Mouse (Mus musculus) CH12.LX (cell line): Measurements from ENCODE around the gene Tmem88b. TPM values are rescaled to one million over a fixed set of nuclear protein-coding genes. Genes with fewer than 3 reads are reported as not detected.

Experiments
- DNase-seq: peaks from one replicate; pipeline ENCODE4 v3.0.0-alpha.2; 2013; ENCODE audit errors: extremely low read depth
- H3K27ac ChIP-seq: 2 replicates; pipeline ENCODE4 v1.5.1; 2012; ENCODE audit warnings: low read depth, mild to moderate bottlenecking, control low read depth, moderate library complexity; ENCODE audit not compliant: insufficient read depth
- H3K27me3 ChIP-seq: replicated peaks from 2 replicates; pipeline ENCODE3; 2012; ENCODE audit warnings: inconsistent platforms
- H3K36me3 ChIP-seq, 2 experiments: replicated peaks in 1 of 2; 2 replicates each; pipeline versions ENCODE3 to v1.6.1; 2012; ENCODE audit warnings: inconsistent platforms in 1 of 2, low read length in 1 of 2, mild to moderate bottlenecking in 1 of 2, mixed read lengths in 1 of 2, moderate library complexity in 1 of 2; ENCODE audit not compliant: control insufficient read depth in 1 of 2, insufficient read depth in 1 of 2
- H3K4me1 ChIP-seq, 2 experiments: 2 replicates each; pipeline ENCODE4 v1.6.1; 2012; ENCODE audit warnings: inconsistent platforms in 1 of 2, moderate library complexity in 1 of 2; ENCODE audit not compliant: insufficient read depth in 2 of 2, control insufficient read depth in 1 of 2
- H3K4me2 ChIP-seq: 2 replicates; pipeline ENCODE4 v1.6.1; 2012; ENCODE audit warnings: low read depth, mild to moderate bottlenecking, control low read depth; ENCODE audit not compliant: poor library complexity, insufficient read depth, severe bottlenecking
- H3K4me3 ChIP-seq, 3 experiments: fragments of 150-350 bp in 1 of 3; sonication (generic) in 1 of 3; replicated peaks in 1 of 3; 2 replicates each; pipeline versions ENCODE3 to v1.5.1; 2011 to 2012; ENCODE audit warnings: low read depth in 2 of 3, low read length in 2 of 3, mild to moderate bottlenecking in 2 of 3, moderate library complexity in 2 of 3, control low read depth in 1 of 3, improper control_type of control experiment in 1 of 3, inconsistent platforms in 1 of 3, mixed read lengths in 1 of 3; ENCODE audit not compliant: poor library complexity in 1 of 3
- H3K79me2 ChIP-seq: replicated peaks from 2 replicates; pipeline ENCODE4 v1.6.1; 2012; ENCODE audit warnings: mild to moderate bottlenecking, moderate library complexity; ENCODE audit not compliant: control insufficient read depth, poor library complexity, insufficient read depth, severe bottlenecking; ENCODE audit errors: extremely low read depth
- H3K9ac ChIP-seq: 2 replicates; pipeline ENCODE4 v1.6.1; 2012; ENCODE audit warnings: low read depth, mild to moderate bottlenecking, control low read depth, moderate library complexity; ENCODE audit not compliant: insufficient read depth
- H3K9me3 ChIP-seq: replicated peaks from 2 replicates; pipeline ENCODE3; 2012; ENCODE audit warnings: low read length, inconsistent platforms, mixed read lengths
- BHLHE40 ChIP-seq: IDR thresholded peaks from 2 replicates; pipeline ENCODE4 v1.6.1; 2011; ENCODE audit warnings: mild to moderate bottlenecking, low read depth, low read length, improper control_type of control experiment
- CHD1 ChIP-seq: IDR thresholded peaks from 2 replicates; pipeline ENCODE4 v1.6.1; 2012; ENCODE audit warnings: low read depth, low read length, improper control_type of control experiment, inconsistent platforms
- CHD2 ChIP-seq: IDR thresholded peaks from 2 replicates; pipeline ENCODE4 v1.6.1; 2011; ENCODE audit warnings: low read length, improper control_type of control experiment
- CTCF ChIP-seq, 2 experiments: IDR thresholded peaks in 1 of 2; conservative IDR thresholded peaks in 1 of 2; 2 replicates each; pipeline ENCODE4 v1.5.1; 2011 to 2012; ENCODE audit warnings: low read depth in 2 of 2, low read length in 2 of 2, improper control_type of control experiment in 1 of 2, inconsistent platforms in 1 of 2, mild to moderate bottlenecking in 1 of 2, moderate library complexity in 1 of 2
- E2F4 ChIP-seq: IDR thresholded peaks from 2 replicates; pipeline ENCODE4 v1.6.1; 2011; ENCODE audit warnings: low read depth, low read length, improper control_type of control experiment; ENCODE audit not compliant: insufficient replicate concordance
- ELF1 ChIP-seq: IDR thresholded peaks from 2 replicates; pipeline ENCODE4 v1.6.1; 2014; ENCODE audit warnings: low read depth, mild to moderate bottlenecking, inconsistent platforms, low read length, improper control_type of control experiment
- EP300 ChIP-seq: IDR thresholded peaks from 2 replicates; pipeline ENCODE4 v1.6.1; 2011; ENCODE audit warnings: low read length, improper control_type of control experiment
- ETS1 ChIP-seq: conservative IDR thresholded peaks from 2 replicates; pipeline ENCODE4 v1.6.1; 2012; ENCODE audit warnings: low read depth, mild to moderate bottlenecking, inconsistent platforms, low read length, improper control_type of control experiment, moderate library complexity
- GABPA ChIP-seq: IDR thresholded peaks from 2 replicates; pipeline ENCODE4 v1.6.1; 2012; ENCODE audit warnings: low read depth, low read length, improper control_type of control experiment, inconsistent platforms; ENCODE audit not compliant: insufficient replicate concordance
- HCFC1 ChIP-seq: IDR thresholded peaks from 2 replicates; pipeline ENCODE4 v1.6.1; 2012; ENCODE audit warnings: low read depth, mild to moderate bottlenecking, inconsistent platforms, low read length, improper control_type of control experiment
- IRF4 ChIP-seq: IDR thresholded peaks from 2 replicates; pipeline ENCODE4 v1.6.1; 2014; ENCODE audit warnings: low read depth, mild to moderate bottlenecking, inconsistent platforms, low read length, improper control_type of control experiment
- JUN ChIP-seq: IDR thresholded peaks from 2 replicates; pipeline ENCODE4 v1.6.1; 2011; ENCODE audit warnings: low read depth, mild to moderate bottlenecking, low read length, improper control_type of control experiment, moderate library complexity; ENCODE audit not compliant: insufficient read depth
- JUND ChIP-seq: conservative IDR thresholded peaks from 2 replicates; pipeline ENCODE4 v1.6.1; 2011; ENCODE audit warnings: low read depth, low read length, improper control_type of control experiment
- KAT2A ChIP-seq: IDR thresholded peaks from 2 replicates; pipeline ENCODE4 v1.6.1; 2012; ENCODE audit warnings: low read length, improper control_type of control experiment, inconsistent platforms; ENCODE audit not compliant: insufficient replicate concordance
- MAFK ChIP-seq: IDR thresholded peaks from 2 replicates; pipeline ENCODE4 v1.6.1; 2011; ENCODE audit warnings: low read length, improper control_type of control experiment; ENCODE audit not compliant: insufficient replicate concordance
- MAX ChIP-seq: IDR thresholded peaks from 2 replicates; pipeline ENCODE4 v1.6.1; 2011; ENCODE audit warnings: low read length, improper control_type of control experiment
- MAZ ChIP-seq: IDR thresholded peaks from 2 replicates; pipeline ENCODE4 v1.6.1; 2012; ENCODE audit warnings: low read depth, mild to moderate bottlenecking, inconsistent platforms, low read length, improper control_type of control experiment, moderate library complexity
- MEF2A ChIP-seq: IDR thresholded peaks from 2 replicates; pipeline ENCODE4 v1.6.1; 2014; ENCODE audit warnings: low read depth, mild to moderate bottlenecking, inconsistent platforms, low read length, improper control_type of control experiment, borderline replicate concordance
- MXI1 ChIP-seq: IDR thresholded peaks from 2 replicates; pipeline ENCODE4 v1.6.1; 2011; ENCODE audit warnings: mild to moderate bottlenecking, low read depth, low read length, improper control_type of control experiment
- MYC ChIP-seq: IDR thresholded peaks from 2 replicates; pipeline ENCODE4 v1.6.1; 2011; ENCODE audit warnings: low read depth, mild to moderate bottlenecking, improper control_type of control experiment, low read length
- NELFE ChIP-seq: IDR thresholded peaks from 2 replicates; pipeline ENCODE4 v1.6.1; 2011; ENCODE audit warnings: low read depth, low read length, improper control_type of control experiment
- NRF1 ChIP-seq: IDR thresholded peaks from 2 replicates; pipeline ENCODE4 v1.6.1; 2014; ENCODE audit warnings: low read depth, mild to moderate bottlenecking, inconsistent platforms, low read length, improper control_type of control experiment, moderate library complexity
- PAX5 ChIP-seq: IDR thresholded peaks from 2 replicates; pipeline ENCODE4 v1.6.1; 2012; ENCODE audit warnings: low read length, inconsistent platforms, mixed read lengths
- POLR2A ChIP-seq: IDR thresholded peaks from 2 replicates; pipeline ENCODE4 v1.6.1; 2011; ENCODE audit warnings: low read depth, mild to moderate bottlenecking, improper control_type of control experiment, low read length
- POLR2AphosphoS2 ChIP-seq: IDR thresholded peaks from 2 replicates; pipeline ENCODE4 v1.6.1; 2011; ENCODE audit warnings: low read depth, low read length, improper control_type of control experiment
- RAD21 ChIP-seq: IDR thresholded peaks from 2 replicates; pipeline ENCODE4 v1.6.1; 2011; ENCODE audit warnings: low read depth, mild to moderate bottlenecking, low read length, improper control_type of control experiment, moderate library complexity
- RCOR1 ChIP-seq: conservative IDR thresholded peaks from 2 replicates; pipeline ENCODE4 v1.6.1; 2012; ENCODE audit warnings: low read depth, mild to moderate bottlenecking, inconsistent platforms, low read length, improper control_type of control experiment
- SIN3A ChIP-seq: IDR thresholded peaks from 2 replicates; pipeline ENCODE4 v1.6.1; 2012; ENCODE audit warnings: low read length, improper control_type of control experiment, inconsistent platforms
- SMC3 ChIP-seq: IDR thresholded peaks from 2 replicates; pipeline ENCODE4 v1.6.1; 2011; ENCODE audit warnings: low read depth, low read length, improper control_type of control experiment
- TBP ChIP-seq: conservative IDR thresholded peaks from 2 replicates; pipeline ENCODE4 v1.6.1; 2011; ENCODE audit warnings: low read depth, low read length, improper control_type of control experiment
- TCF12 ChIP-seq: IDR thresholded peaks from 2 replicates; pipeline ENCODE4 v1.6.1; 2014; ENCODE audit warnings: low read depth, mild to moderate bottlenecking, inconsistent platforms, low read length, improper control_type of control experiment
- UBTF ChIP-seq: IDR thresholded peaks from 2 replicates; pipeline ENCODE4 v1.6.1; 2012; ENCODE audit warnings: low read depth, mild to moderate bottlenecking, inconsistent platforms, low read length, improper control_type of control experiment, moderate library complexity
- USF1 ChIP-seq: IDR thresholded peaks from 2 replicates; pipeline ENCODE4 v1.6.1; 2014; ENCODE audit warnings: low read depth, mild to moderate bottlenecking, inconsistent platforms, low read length, improper control_type of control experiment
- USF2 ChIP-seq: conservative IDR thresholded peaks from 2 replicates; pipeline ENCODE4 v1.6.1; 2011; ENCODE audit warnings: low read depth, low read length, improper control_type of control experiment
- ZC3H11A ChIP-seq: IDR thresholded peaks from 2 replicates; pipeline ENCODE4 v1.6.1; 2012; ENCODE audit warnings: low read depth, mild to moderate bottlenecking, inconsistent platforms, low read length, improper control_type of control experiment
- ZKSCAN1 ChIP-seq: IDR thresholded peaks from 2 replicates; pipeline ENCODE4 v1.6.1; 2012; ENCODE audit warnings: low read depth, inconsistent platforms, low read length, improper control_type of control experiment, borderline replicate concordance
- ZMIZ1 ChIP-seq: IDR thresholded peaks from 2 replicates; pipeline ENCODE4 v1.6.1; 2012; ENCODE audit warnings: low read depth, mild to moderate bottlenecking, inconsistent platforms, low read length, improper control_type of control experiment
- ZNF384 ChIP-seq: IDR thresholded peaks from 2 replicates; pipeline ENCODE4 v1.6.1; 2012; ENCODE audit warnings: low read depth, low read length, improper control_type of control experiment, inconsistent platforms
- dilution Hi-C: fragments of 300-500 bp; cut with MboI; formaldehyde crosslinking; loops from 2 replicates; pipeline ENCODE4 v1.14.3; 2020; ENCODE audit warnings: low sequenced_read_pairs; ENCODE audit not compliant: extremely low pct_unique_long_range_greater_than_20kb, extremely low pct_ligation_motif_present
- in situ Hi-C: fragments of 300-500 bp; cut with MboI; formaldehyde crosslinking; loops from 3 replicates; pipeline ENCODE4 v1.14.3; 2019; ENCODE audit warnings: low sequenced_read_pairs, low pct_ligation_motif_present, low pct_unique_long_range_greater_than_20kb, mixed read lengths
- polyA plus RNA-seq: library from polyadenylated mRNA; unstranded; fragments of >175 nt; gene quantifications from 2 replicates; pipeline ENCODE4 v1.2.1, GENCODE M21; 2012; ENCODE audit warnings: low read depth; ENCODE audit not compliant: insufficient read length
- total RNA-seq, 2 experiments: library from RNA; depleted of rRNA; stranded (reverse); fragments of 300-350 nt in 1 of 2; fragments of >200 nt in 1 of 2; gene quantifications; 2 replicates each; pipeline ENCODE4 v1.2.3; 2012 to 2014

The Tmem88b gene
- total and polyA plus RNA-seq, 3 experiments, result 0.04 TPM; not detected in 2

DNA sequence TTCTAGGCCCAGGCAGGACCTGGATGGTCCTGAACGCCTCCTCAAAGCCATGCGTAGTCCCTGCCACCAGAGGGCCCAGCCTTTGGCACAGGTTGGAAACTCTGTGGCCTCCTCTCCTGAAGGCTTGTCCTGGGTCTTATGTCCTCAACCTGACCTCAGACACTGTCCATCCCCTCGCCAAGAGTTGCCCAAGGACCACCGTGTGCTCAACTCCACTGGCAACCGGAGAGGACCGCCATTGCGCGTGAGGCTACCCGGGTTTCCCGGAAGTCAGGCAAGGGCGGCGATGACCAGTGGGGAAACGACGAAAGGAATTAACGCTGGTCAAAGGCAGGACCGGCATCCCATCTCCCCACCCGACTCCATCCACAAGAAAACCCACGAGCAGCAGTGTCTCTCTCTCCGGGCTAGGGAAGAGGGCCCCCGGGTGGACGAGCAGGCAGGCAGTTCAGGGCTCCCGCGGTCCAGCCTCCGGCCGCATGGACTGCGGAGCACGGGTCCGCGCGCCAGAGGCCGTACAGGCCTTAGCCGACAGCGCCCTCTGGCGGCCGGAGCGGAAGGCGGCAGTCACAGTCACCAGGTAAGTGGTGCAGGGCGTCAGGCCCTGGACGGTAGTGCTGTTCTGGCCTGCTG, 15.7 kb downstream of the Tmem88b start:
- Histone ChIP-seq H3K9ac (peak overlapping the region; percentile 68), H3K4me1 (peaks cover 10 to 30% of the 10 kb centered on the region in 2 experiments), H3K9me3 (no peaks in the 10 kb centered on the region), H3K36me3 (no peaks in the 10 kb centered on the region), H3K4me3 (peak overlapping the region; percentile 57 to 58 (median 57)), H3K27ac (no peak overlapping the region), H3K79me2 (no peaks in the 10 kb centered on the region), H3K4me2 (peak overlapping the region; percentile 14), H3K27me3 (peaks cover 42% of the 10 kb centered on the region)
- in situ Hi-C loops (loop anchor here (5.0 kb wide), 1 partner anchor 38 kb away; the partner anchor contains the start of gene Tmem240), dilution Hi-C loops (no loop called here)
- TF ChIP-seq JUN (no peak), CTCF (conservative IDR thresholded peaks at IDR 0.05 in 1 of 2, IDR thresholded peaks at IDR 0.05 in 1 of 2; ENCODE audit: low read depth in 2 of 2, low read length in 2 of 2) (peak; percentile 31 to 93; a peak in 3 of 4 replicates), USF2 (no peak), MAZ (peak; percentile 67), RCOR1 (no peak; the same call in 1 of the 2 replicates), RAD21 (peak; percentile 75), MYC (peak; percentile 93), MXI1 (peak; percentile 93), NELFE (peak; percentile 90), ZMIZ1 (peak; percentile 85), MEF2A (0 out of 2 replicates have a peak, but pooled peaks have one; percentile 31), BHLHE40 (peak; percentile 52; the same call in 1 of the 2 replicates), TBP (no peak), POLR2AphosphoS2 (no peak), ZKSCAN1 (no peak), ZNF384 (no peak), ZC3H11A (no peak), PAX5 (no peak), UBTF (peak; percentile 62; the same call in 1 of the 2 replicates), NRF1 (peak; percentile 33; the same call in 1 of the 2 replicates), MAFK (no peak), CHD1 (no peak), POLR2A (peak; percentile 82), HCFC1 (peak; percentile 52), EP300 (peak; percentile 6; the same call in 1 of the 2 replicates), KAT2A (0 out of 2 replicates have a peak, but pooled peaks have one; percentile 28), E2F4 (no peak), SMC3 (peak; percentile 70), USF1 (no peak), SIN3A (peak; percentile 71), ELF1 (peak; percentile 82), TCF12 (peak; percentile 73), CHD2 (no peak), ETS1 (no peak), GABPA (no peak), MAX (peak; percentile 90), IRF4 (peak; percentile 51), JUND (no peak)
- DNase-seq, result peak; percentile 77
